Mouse (Mus musculus): ENCODE data around the gene Acbd4. TPM values are rescaled to one million over a fixed set of nuclear protein-coding genes. Genes with fewer than 3 reads are reported as not detected.

Gene Acbd4
- 41.1 and 46.5 TPM in 2 replicates for polyA plus RNA-seq (2012; rRNA removed)

GRCm38 (mm10) chr11:103101481-103101865 lies at the start of gene Acbd4, which contains the start of gene Plcd3:
TSS of gene Acbd4 (plus strand) at chr11:103101682.
TSS of gene Plcd3 (minus strand) at chr11:103101658.
- TF ChIP-seq POLR2A (IDR thresholded peaks at IDR 0.05; ENCODE audit: borderline replicate concordance, extremely low read depth, low read depth, low read length) (peak; percentile 97; the same call in 1 of the 2 replicates), CTCF (IDR thresholded peaks at IDR 0.05; ENCODE audit: insufficient read depth, low read length) (no peak)
- DNase-seq = no peak
- Histone ChIP-seq H3K4me1 (ENCODE audit: control insufficient read depth, insufficient read depth, low read length) (peaks cover 12% of the 10 kb centered on the region), H3K4me3 (replicated peaks; ENCODE audit: extremely low read depth, low read depth, low read length) (peak within 1 kb of the TSS; percentile 54)
- 1% methylated on average over 34 of the region's 34 CpGs for WGBS

GRCm38 (mm10) chr11:103052078-103052477 lies 49.4 kb upstream of the Acbd4 start:
- H3K4me3 ChIP-seq (replicated peaks; ENCODE audit: extremely low read depth, low read depth, low read length) = no peak overlapping the region
- no peak for DNase-seq
- peaks cover 9% of the 10 kb centered on the region for H3K4me1 ChIP-seq (ENCODE audit: control insufficient read depth, insufficient read depth, low read length)
- TF ChIP-seq CTCF (IDR thresholded peaks at IDR 0.05; ENCODE audit: insufficient read depth, low read length) (no peak), POLR2A (IDR thresholded peaks at IDR 0.05; ENCODE audit: borderline replicate concordance, extremely low read depth, low read depth, low read length) (no peak)
- WGBS = 85% methylated on average over 6 of the region's 6 CpGs

GRCm38 (mm10) chr11:103053191-103054076 lies 48.0 kb upstream of the Acbd4 start:
- H3K4me3 ChIP-seq (replicated peaks; ENCODE audit: extremely low read depth, low read depth, low read length) = no peak overlapping the region
- TF ChIP-seq CTCF (IDR thresholded peaks at IDR 0.05; ENCODE audit: insufficient read depth, low read length) (no peak), POLR2A (IDR thresholded peaks at IDR 0.05; ENCODE audit: borderline replicate concordance, extremely low read depth, low read depth, low read length) (no peak)
- H3K4me1 ChIP-seq (ENCODE audit: control insufficient read depth, insufficient read depth, low read length) = peaks cover 9% of the 10 kb centered on the region
- no peak for DNase-seq
- WGBS = 81% methylated on average over 18 of the region's 18 CpGs

GRCm38 (mm10) chr11:103054798-103055197 lies 46.7 kb upstream of the Acbd4 start:
- Histone ChIP-seq H3K4me3 (replicated peaks; ENCODE audit: extremely low read depth, low read depth, low read length) (no peak overlapping the region), H3K4me1 (ENCODE audit: control insufficient read depth, insufficient read depth, low read length) (peaks cover 9% of the 10 kb centered on the region)
- 44% methylated on average over 6 of the region's 6 CpGs for WGBS
- 0 out of 2 replicates have a peak, but pooled peaks have one; percentile 10 for TF ChIP-seq CTCF (IDR thresholded peaks at IDR 0.05; ENCODE audit: insufficient read depth, low read length)
- TF ChIP-seq POLR2A (IDR thresholded peaks at IDR 0.05; ENCODE audit: borderline replicate concordance, extremely low read depth, low read depth, low read length) = no peak
- DNase-seq = peak; percentile 62

GRCm38 (mm10) chr11:103056636-103057035 lies 44.8 kb upstream of the Acbd4 start:
- TF ChIP-seq POLR2A (IDR thresholded peaks at IDR 0.05; ENCODE audit: borderline replicate concordance, extremely low read depth, low read depth, low read length) = no peak
- TF ChIP-seq CTCF (IDR thresholded peaks at IDR 0.05; ENCODE audit: insufficient read depth, low read length) = no peak
- no peak overlapping the region for H3K4me3 ChIP-seq (replicated peaks; ENCODE audit: extremely low read depth, low read depth, low read length)
- H3K4me1 ChIP-seq (ENCODE audit: control insufficient read depth, insufficient read depth, low read length) = peaks cover 4% of the 10 kb centered on the region
- 96% methylated on average over 7 of the region's 7 CpGs for WGBS
- no peak for DNase-seq

- TF ChIP-seq POLR2A (IDR thresholded peaks at IDR 0.05; ENCODE audit: borderline replicate concordance, extremely low read depth, low read depth, low read length) (no peak), CTCF (IDR thresholded peaks at IDR 0.05; ENCODE audit: insufficient read depth, low read length) (no peak)
- WGBS = 62% methylated on average over 3 of the region's 3 CpGs
- DNase-seq = no peak
- Histone ChIP-seq H3K4me3 (replicated peaks; ENCODE audit: extremely low read depth, low read depth, low read length) (no peak overlapping the region), H3K4me1 (ENCODE audit: control insufficient read depth, insufficient read depth, low read length) (no peaks in the 10 kb centered on the region)
Measured at GRCm38 (mm10) chr11:103058499-103059085, 42.9 kb upstream of the Acbd4 start.

GRCm38 (mm10) chr11:103066191-103067050 lies 35.1 kb upstream of the Acbd4 start:
- no peak overlapping the region for H3K4me3 ChIP-seq (replicated peaks; ENCODE audit: extremely low read depth, low read depth, low read length)
- TF ChIP-seq CTCF (IDR thresholded peaks at IDR 0.05; ENCODE audit: insufficient read depth, low read length) (no peak), POLR2A (IDR thresholded peaks at IDR 0.05; ENCODE audit: borderline replicate concordance, extremely low read depth, low read depth, low read length) (no peak)
- 84% methylated on average over 14 of the region's 14 CpGs for WGBS
- no peak for DNase-seq
- H3K4me1 ChIP-seq (ENCODE audit: control insufficient read depth, insufficient read depth, low read length) = peaks cover 3% of the 10 kb centered on the region

- Histone ChIP-seq H3K4me3 (replicated peaks; ENCODE audit: extremely low read depth, low read depth, low read length) (no peak overlapping the region), H3K4me1 (ENCODE audit: control insufficient read depth, insufficient read depth, low read length) (peaks cover 3% of the 10 kb centered on the region)
- TF ChIP-seq CTCF (IDR thresholded peaks at IDR 0.05; ENCODE audit: insufficient read depth, low read length) = no peak
- no peak for DNase-seq
- WGBS = 76% methylated on average over 6 of the region's 6 CpGs
Measured at GRCm38 (mm10) chr11:103067051-103067361, 34.5 kb upstream of the Acbd4 start.

- peak; percentile 53 for DNase-seq
- WGBS = 40% methylated on average over 8 of the region's 8 CpGs
Measured at GRCm38 (mm10) chr11:103067457-103068001, 34.0 kb upstream of the Acbd4 start.

More at GRCm38 (mm10) chr11:103067457-103068001, 34.0 kb upstream of the Acbd4 start:
- TF ChIP-seq CTCF (IDR thresholded peaks at IDR 0.05; ENCODE audit: insufficient read depth, low read length) = no peak
- no peak for TF ChIP-seq POLR2A (IDR thresholded peaks at IDR 0.05; ENCODE audit: borderline replicate concordance, extremely low read depth, low read depth, low read length)
- H3K4me3 ChIP-seq (replicated peaks; ENCODE audit: extremely low read depth, low read depth, low read length) = no peak overlapping the region
- peaks cover 3% of the 10 kb centered on the region for H3K4me1 ChIP-seq (ENCODE audit: control insufficient read depth, insufficient read depth, low read length)
